Mouse (Mus musculus): ENCODE results near the gene Flnb. TPM values are rescaled to one million over a fixed set of nuclear protein-coding genes. Genes with fewer than 3 reads are reported as not detected.

Flnb gene
- polyA plus RNA-seq, 1 experiment from 2014 or later: 22.5 TPM

DNA sequence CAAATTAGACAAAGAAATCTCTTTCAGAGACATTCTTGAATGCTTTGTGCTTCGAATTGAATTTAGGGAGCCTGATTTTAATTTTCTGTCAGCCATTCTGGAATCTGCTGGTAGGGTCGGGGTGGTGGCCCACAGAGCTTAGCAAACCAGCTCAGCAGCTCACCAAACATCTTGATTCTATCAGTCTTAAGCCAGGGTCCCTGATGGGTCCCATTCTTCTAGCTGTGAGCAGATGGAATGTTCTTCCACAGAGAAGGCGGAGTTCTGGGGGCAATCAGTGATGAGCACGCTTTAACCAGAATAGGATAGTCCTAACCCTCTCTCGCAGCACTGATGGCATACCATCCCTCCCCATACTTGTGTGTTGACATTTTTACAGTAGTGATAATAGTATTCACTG lies 37.7 kb downstream of the Flnb start:
- WGBS: 64% methylated on average over 5 of the region's 5 CpGs

DNA sequence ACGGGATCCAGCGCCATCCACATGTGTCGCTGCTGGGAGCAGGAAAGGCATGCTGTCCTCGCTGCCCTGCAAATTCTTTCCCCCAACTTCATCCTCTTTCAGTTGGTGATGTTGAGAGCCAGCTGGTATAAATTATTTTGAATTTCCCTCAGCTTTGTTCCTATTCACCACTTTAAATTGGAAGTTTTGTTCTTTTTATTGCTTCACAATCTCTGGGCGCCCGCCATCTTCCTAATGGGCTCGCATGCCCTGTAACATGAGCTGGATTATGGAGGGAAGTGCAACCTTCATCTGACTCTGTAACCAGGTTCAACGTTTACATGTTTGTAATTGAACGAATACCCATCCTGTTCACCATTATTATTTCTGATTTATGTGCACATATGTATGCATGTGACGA lies 38.6 kb downstream of the Flnb start:
- Histone ChIP-seq H3K27ac (replicated peaks) (no peak overlapping the region), H3K27me3 (no peaks in the 10 kb centered on the region), H3K4me1 (replicated peaks) (peaks cover 34% of the 10 kb centered on the region), H3K36me3 (no peaks in the 10 kb centered on the region), H3K4me2 (no peak overlapping the region), H3K9me3 (no peaks in the 10 kb centered on the region), H3K9ac (no peak overlapping the region), H3K4me3 (no peak overlapping the region)
- 90% methylated on average over 10 of the region's 10 CpGs for WGBS
- ATAC-seq (ENCODE audit: low FRiP score, low read depth): no peak

More for the DNA sequence above, 37.7 kb downstream of the Flnb start:
- Histone ChIP-seq H3K27me3 (no peaks in the 10 kb centered on the region), H3K36me3 (no peaks in the 10 kb centered on the region), H3K4me1 (replicated peaks) (peaks cover 39% of the 10 kb centered on the region), H3K9ac (no peak overlapping the region), H3K27ac (replicated peaks) (no peak overlapping the region), H3K4me2 (no peak overlapping the region), H3K4me3 (no peak overlapping the region), H3K9me3 (no peaks in the 10 kb centered on the region)
- no peak for ATAC-seq (ENCODE audit: low FRiP score, low read depth)

GRCm38 (mm10) chr14:7857835-7858234 lies 40.1 kb downstream of the Flnb start:
- no peak overlapping the region for H3K9ac ChIP-seq
- H3K4me3 ChIP-seq: no peak overlapping the region
- H3K27me3 ChIP-seq: no peaks in the 10 kb centered on the region
- peaks cover 22% of the 10 kb centered on the region for H3K4me1 ChIP-seq (replicated peaks)
- WGBS: 95% methylated on average over 3 of the region's 3 CpGs
- no peak overlapping the region for H3K4me2 ChIP-seq
- no peaks in the 10 kb centered on the region for H3K36me3 ChIP-seq
- no peak overlapping the region for H3K27ac ChIP-seq (replicated peaks)
- no peak for ATAC-seq (ENCODE audit: low FRiP score, low read depth)
- H3K9me3 ChIP-seq: no peaks in the 10 kb centered on the region

GRCm38 (mm10) chr14:7858430-7858829 lies 40.7 kb downstream of the Flnb start:
- H3K36me3 ChIP-seq: no peaks in the 10 kb centered on the region
- H3K4me1 ChIP-seq (replicated peaks): peaks cover 17% of the 10 kb centered on the region
- H3K9me3 ChIP-seq: no peaks in the 10 kb centered on the region
- H3K4me2 ChIP-seq: no peak overlapping the region
- no peak overlapping the region for H3K4me3 ChIP-seq
- no peak overlapping the region for H3K9ac ChIP-seq
- H3K27ac ChIP-seq (replicated peaks): no peak overlapping the region
- WGBS: 70% methylated on average over 4 of the region's 4 CpGs
- no peak for ATAC-seq (ENCODE audit: low FRiP score, low read depth)
- H3K27me3 ChIP-seq: no peaks in the 10 kb centered on the region

GRCm38 (mm10) chr14:7860525-7861154 lies 42.9 kb downstream of the Flnb start:
- H3K9ac ChIP-seq: no peak overlapping the region
- no peaks in the 10 kb centered on the region for H3K27me3 ChIP-seq
- no peak overlapping the region for H3K27ac ChIP-seq (replicated peaks)
- H3K4me1 ChIP-seq (replicated peaks): 0 out of 2 replicates have a peak, but pooled peaks cover 2% of the 10 kb centered on the region
- no peaks in the 10 kb centered on the region for H3K36me3 ChIP-seq
- no peaks in the 10 kb centered on the region for H3K9me3 ChIP-seq
- no peak; the same call in 1 of the 2 replicates for ATAC-seq (ENCODE audit: low FRiP score, low read depth)
- no peak overlapping the region for H3K4me3 ChIP-seq
- WGBS: 94% methylated on average over 8 of the region's 8 CpGs
- H3K4me2 ChIP-seq: no peak overlapping the region

GRCm38 (mm10) chr14:7861275-7861674 lies 43.5 kb downstream of the Flnb start:
- Histone ChIP-seq H3K9ac (no peak overlapping the region), H3K9me3 (no peaks in the 10 kb centered on the region), H3K36me3 (no peaks in the 10 kb centered on the region), H3K27me3 (no peaks in the 10 kb centered on the region), H3K4me3 (no peak overlapping the region), H3K4me2 (no peak overlapping the region), H3K4me1 (replicated peaks) (no peaks in the 10 kb centered on the region), H3K27ac (replicated peaks) (no peak overlapping the region)
- ATAC-seq (ENCODE audit: low FRiP score, low read depth): peak; percentile 31; the same call in 1 of the 2 replicates
- 88% methylated on average over 1 of the region's 1 CpGs for WGBS

GRCm38 (mm10) chr14:7862226-7862625 lies 44.5 kb downstream of the Flnb start:
- WGBS: 88% methylated on average over 2 of the region's 2 CpGs
- H3K4me3 ChIP-seq: no peak overlapping the region
- no peak overlapping the region for H3K4me2 ChIP-seq
- no peaks in the 10 kb centered on the region for H3K36me3 ChIP-seq
- H3K4me1 ChIP-seq (replicated peaks): no peaks in the 10 kb centered on the region
- no peaks in the 10 kb centered on the region for H3K27me3 ChIP-seq
- no peak overlapping the region for H3K27ac ChIP-seq (replicated peaks)
- H3K9me3 ChIP-seq: no peaks in the 10 kb centered on the region
- ATAC-seq (ENCODE audit: low FRiP score, low read depth): no peak
- no peak overlapping the region for H3K9ac ChIP-seq

DNA sequence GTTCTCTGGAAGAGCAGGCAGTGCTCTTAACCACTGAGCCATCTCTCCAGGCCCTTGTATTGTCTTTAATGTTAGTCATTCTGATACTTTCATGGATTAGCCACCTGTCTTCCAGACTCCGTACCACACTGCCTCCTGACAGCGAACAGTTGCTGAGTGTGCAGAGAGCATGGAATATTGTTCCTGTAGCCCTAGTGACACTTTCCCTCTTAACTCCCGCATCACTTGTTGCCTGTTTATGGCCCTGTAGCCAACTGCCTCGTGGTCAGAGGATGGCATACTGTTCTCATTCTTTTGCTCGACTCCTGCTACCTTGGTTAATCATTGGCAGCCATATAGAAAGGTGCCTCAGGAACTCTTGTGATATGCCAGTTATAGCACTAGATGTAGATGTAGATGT lies 45.4 kb downstream of the Flnb start:
- H3K4me2 ChIP-seq: no peak overlapping the region
- 83% methylated on average over 5 of the region's 5 CpGs for WGBS

GRCm38 (mm10) chr14:7863871-7864505 lies 46.2 kb downstream of the Flnb start:
- no peak for ATAC-seq (ENCODE audit: low FRiP score, low read depth)
- H3K4me1 ChIP-seq (replicated peaks): no peaks in the 10 kb centered on the region
- H3K4me3 ChIP-seq: no peak overlapping the region
- no peaks in the 10 kb centered on the region for H3K27me3 ChIP-seq
- no peak overlapping the region for H3K4me2 ChIP-seq
- WGBS: 76% methylated on average over 9 of the region's 9 CpGs
- H3K36me3 ChIP-seq: peaks cover 6% of the 10 kb centered on the region; the same call in 1 of the 2 replicates
- no peak overlapping the region for H3K9ac ChIP-seq
- no peak overlapping the region for H3K27ac ChIP-seq (replicated peaks)
- no peaks in the 10 kb centered on the region for H3K9me3 ChIP-seq

More for the DNA sequence above, 45.4 kb downstream of the Flnb start:
- no peaks in the 10 kb centered on the region for H3K9me3 ChIP-seq
- H3K4me3 ChIP-seq: no peak overlapping the region
- H3K4me1 ChIP-seq (replicated peaks): no peaks in the 10 kb centered on the region
- no peak overlapping the region for H3K9ac ChIP-seq
- H3K36me3 ChIP-seq: peaks cover 6% of the 10 kb centered on the region; the same call in 1 of the 2 replicates
- no peak for ATAC-seq (ENCODE audit: low FRiP score, low read depth)
- no peaks in the 10 kb centered on the region for H3K27me3 ChIP-seq
- no peak overlapping the region for H3K27ac ChIP-seq (replicated peaks)

GRCm38 (mm10) chr14:7864506-7864899 lies 46.7 kb downstream of the Flnb start:
- H3K4me1 ChIP-seq (replicated peaks): no peaks in the 10 kb centered on the region
- WGBS: 89% methylated on average over 9 of the region's 9 CpGs
- H3K9me3 ChIP-seq: no peaks in the 10 kb centered on the region
- no peak overlapping the region for H3K27ac ChIP-seq (replicated peaks)
- H3K27me3 ChIP-seq: no peaks in the 10 kb centered on the region
- H3K36me3 ChIP-seq: peaks cover 10% of the 10 kb centered on the region
- no peak overlapping the region for H3K4me2 ChIP-seq
- H3K9ac ChIP-seq: no peak overlapping the region
- no peak for ATAC-seq (ENCODE audit: low FRiP score, low read depth)
- no peak overlapping the region for H3K4me3 ChIP-seq

DNA sequence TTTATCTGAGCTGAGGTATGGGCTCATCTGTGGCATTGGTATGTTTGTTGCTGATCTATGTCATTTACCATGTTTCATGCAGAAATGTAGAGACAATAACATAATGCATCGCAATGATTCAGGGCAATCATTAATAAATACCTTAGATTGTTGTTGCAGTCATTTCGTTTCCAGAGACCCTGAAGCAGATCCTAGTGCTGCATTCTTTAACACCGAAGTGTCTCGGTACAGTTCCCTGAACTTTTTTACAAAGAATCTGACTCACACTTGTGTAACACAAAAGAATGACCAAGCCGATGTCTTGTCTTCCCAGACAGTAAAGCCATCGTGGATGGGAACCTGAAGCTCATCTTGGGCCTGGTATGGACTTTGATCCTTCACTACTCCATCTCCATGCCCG lies 49.5 kb downstream of the Flnb start:
- 95% methylated on average over 7 of the region's 7 CpGs for WGBS

GRCm38 (mm10) chr14:7867841-7868240 lies 50.1 kb downstream of the Flnb start:
- WGBS: 83% methylated on average over 3 of the region's 3 CpGs
- Histone ChIP-seq H3K27me3 (no peaks in the 10 kb centered on the region), H3K9me3 (no peaks in the 10 kb centered on the region), H3K4me2 (no peak overlapping the region), H3K9ac (no peak overlapping the region), H3K27ac (replicated peaks) (no peak overlapping the region), H3K4me1 (replicated peaks) (no peaks in the 10 kb centered on the region), H3K4me3 (no peak overlapping the region), H3K36me3 (peaks cover 16% of the 10 kb centered on the region)
- ATAC-seq (ENCODE audit: low FRiP score, low read depth): no peak

More for the DNA sequence above, 49.5 kb downstream of the Flnb start:
- Histone ChIP-seq H3K9me3 (no peaks in the 10 kb centered on the region), H3K9ac (no peak overlapping the region), H3K4me1 (replicated peaks) (no peaks in the 10 kb centered on the region), H3K36me3 (peaks cover 16% of the 10 kb centered on the region), H3K27me3 (no peaks in the 10 kb centered on the region), H3K27ac (replicated peaks) (no peak overlapping the region), H3K4me3 (no peak overlapping the region), H3K4me2 (no peak overlapping the region)
- ATAC-seq (ENCODE audit: low FRiP score, low read depth): no peak
